Mouse (Mus musculus) embryonic fibroblast, embryonic 13.5 days (primary cell): Measurements from ENCODE around the gene Slc16a6.

Experiments used
- CTCF ChIP-seq: IDR thresholded peaks from 2 replicates; pipeline ENCODE4 v1.5.1; 2011; ENCODE audit warnings: mild to moderate bottlenecking, control low read depth, low read length, moderate library complexity, borderline replicate concordance; ENCODE audit not compliant: insufficient read depth
- POLR2A ChIP-seq: IDR thresholded peaks from 2 replicates; pipeline ENCODE4 v1.6.1; 2011; ENCODE audit warnings: low read depth, mild to moderate bottlenecking, control low read depth, low read length, moderate library complexity

- TF ChIP-seq CTCF (no peak), POLR2A (no peak)
These were observed 23.1 kb upstream of the Slc16a6 start for GRCm38 (mm10) chr11:109496475-109496993.
